Mouse (Mus musculus): ENCODE measurements at regions not wholly inside any gene's neighbourhood (a gene's known extent, or its start where the extent isn't known, plus 50 kb on each side); places are given as distances from the start of the nearest gene placed in this dataset.

- no peak for TF ChIP-seq CTCF (IDR thresholded peaks at IDR 0.05 in 2 of 3, conservative IDR thresholded peaks at IDR 0.05 in 1 of 3; ENCODE audit: control insufficient read depth in 1 of 3, insufficient read depth in 1 of 3, low read depth in 2 of 3, low read length in 3 of 3, poor library complexity in 1 of 3, severe bottlenecking in 1 of 3)
- TF ChIP-seq USF1 (IDR thresholded peaks at IDR 0.05; ENCODE audit: low read depth, low read length): no peak
- no peak for TF ChIP-seq ZKSCAN1 (IDR thresholded peaks at IDR 0.05; ENCODE audit: low read depth, low read length)
- no peak for TF ChIP-seq SMC3 (IDR thresholded peaks at IDR 0.05; ENCODE audit: low read depth, low read length)
- TF ChIP-seq RCOR1 (IDR thresholded peaks at IDR 0.05; ENCODE audit: low read depth, low read length): no peak
- TF ChIP-seq KAT2A (conservative IDR thresholded peaks at IDR 0.05; ENCODE audit: low read depth, low read length): no peak
- TF ChIP-seq POLR2A (IDR thresholded peaks at IDR 0.05; ENCODE audit: control insufficient read depth in 1 of 2, insufficient read depth in 1 of 2, low read depth in 1 of 2, low read length in 2 of 2, poor library complexity in 1 of 2): no peak
- no peak for TF ChIP-seq NELFE (IDR thresholded peaks at IDR 0.05; ENCODE audit: low read depth, low read length)
- no peak for TF ChIP-seq EP300 (IDR thresholded peaks at IDR 0.05; ENCODE audit: low read depth in 1 of 2, low read length in 2 of 2)
- TF ChIP-seq ZNF384 (IDR thresholded peaks at IDR 0.05; ENCODE audit: low read depth, low read length): no peak
Measured at GRCm38 (mm10) chr16:44672422-44672819, 51.7 kb upstream of the Nepro start.

Data from MEL (cell line).